8 mouse cellular contexts compared by ENCODE assay signal in the genomic region with DNA sequence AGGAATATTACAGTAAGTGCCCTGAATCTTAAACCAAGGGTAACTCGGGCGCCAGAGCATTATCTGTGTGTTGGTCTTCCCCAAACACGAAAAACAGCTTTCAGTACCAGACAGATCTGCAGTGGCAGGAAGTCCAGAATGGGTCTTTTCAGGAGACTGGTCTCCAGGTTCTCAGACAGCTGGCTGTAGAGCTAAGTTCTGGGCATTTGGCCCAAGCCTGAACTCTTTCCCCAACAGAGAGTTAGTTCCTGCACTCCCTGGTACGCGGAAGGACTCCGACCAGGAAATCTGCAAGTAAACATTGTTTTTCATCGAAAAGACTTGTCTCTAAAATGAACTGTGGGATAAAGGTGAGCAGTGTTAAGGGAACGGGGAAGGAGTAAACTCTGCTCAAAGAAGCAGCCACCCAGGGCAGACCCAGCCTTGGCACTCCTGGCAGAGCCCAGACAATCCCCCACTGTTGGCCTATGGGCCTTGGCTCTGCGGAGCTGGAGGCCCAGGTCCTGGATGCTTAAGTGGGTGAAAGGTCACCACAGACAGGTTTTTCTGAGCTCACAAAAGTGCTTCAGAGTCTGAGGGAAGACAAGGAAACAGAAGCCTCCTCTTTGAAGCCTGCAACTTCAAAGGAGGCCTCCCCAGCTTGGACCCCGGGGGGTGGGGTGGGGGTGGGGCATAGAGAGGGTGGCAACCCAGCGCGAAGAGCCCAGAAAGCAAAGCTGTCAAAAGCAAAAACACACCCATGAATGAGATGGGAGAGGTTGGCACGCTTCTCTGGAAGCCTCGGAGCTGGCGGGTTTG. TPM values are rescaled to one million over a fixed set of nuclear protein-coding genes. Genes with fewer than 3 reads are reported as not detected.
A peak's percentile ranks its signal among the peaks of the same experiment; 100 is the strongest.
DNase-seq lines count a peak whose midpoint lies in the region; ATAC-seq lines count a peak whose summit lies in the region.

No protein-coding gene starts in this region.

- WGBS in embryonic facial prominence, embryonic 11.5 days, result 29% methylated on average over 15 of the region's 15 CpGs
- 23% methylated on average over 15 of the region's 15 CpGs for WGBS in heart, embryonic 13.5 days
- 25% methylated on average over 15 of the region's 15 CpGs for WGBS in kidney, embryonic 15.5 days
- WGBS in liver, embryonic 12.5 days (ENCODE audit: insufficient replicate concordance), result 43% methylated on average over 15 of the region's 15 CpGs
- WGBS in neural tube, embryonic 13.5 days, result 24% methylated on average over 15 of the region's 15 CpGs

- H3K9me3 ChIP-seq in embryonic facial prominence, embryonic 11.5 days (replicated peaks; ENCODE audit: control insufficient read depth, low read length), result no peaks in the 10 kb centered on the region
- no peaks in the 10 kb centered on the region for H3K9me3 ChIP-seq in heart, embryonic 13.5 days
- H3K9me3 ChIP-seq in kidney, embryonic 15.5 days (replicated peaks), result no peaks in the 10 kb centered on the region
- H3K9me3 ChIP-seq in liver, embryonic 12.5 days (replicated peaks), result no peaks in the 10 kb centered on the region
- no peaks in the 10 kb centered on the region for H3K9me3 ChIP-seq in neural tube, embryonic 13.5 days

- peak overlapping the region; percentile 19; the same call in 1 of the 2 replicates for H3K4me2 ChIP-seq in embryonic facial prominence, embryonic 11.5 days (ENCODE audit: low read depth, low read length)
- H3K4me2 ChIP-seq in heart, embryonic 13.5 days, result peak overlapping the region; percentile 92
- H3K4me2 ChIP-seq in kidney, embryonic 15.5 days, result peak overlapping the region; percentile 92
- 0 out of 2 replicates have a peak overlapping the region, but pooled peaks have one; percentile 10 for H3K4me2 ChIP-seq in liver, embryonic 12.5 days
- H3K4me2 ChIP-seq in neural tube, embryonic 13.5 days, result peak overlapping the region; percentile 83

- no peak for ATAC-seq in embryonic facial prominence, embryonic 11.5 days (replicated peaks; ENCODE audit: insufficient number of reproducible peaks, low FRiP score, low TSS enrichment, low read depth)
- ATAC-seq in heart, embryonic 13.5 days (ENCODE audit: extremely low read depth, insufficient number of reproducible peaks, low FRiP score, low TSS enrichment), result no peak
- ATAC-seq in kidney, embryonic 15.5 days (replicated peaks; ENCODE audit: low FRiP score), result no peak
- ATAC-seq in liver, embryonic 12.5 days, result no peak
- no peak for ATAC-seq in neural tube, embryonic 13.5 days (ENCODE audit: low read depth)
- no peak for ATAC-seq in megakaryocyte-erythroid progenitor cell, adult 5-6 weeks (replicated peaks; ENCODE audit: low FRiP score, low TSS enrichment, poor library complexity, severe bottlenecking)

- no peak overlapping the region for H3K4me3 ChIP-seq in embryonic facial prominence, embryonic 11.5 days (ENCODE audit: low read depth, low read length)
- H3K4me3 ChIP-seq in heart, embryonic 13.5 days, result peak overlapping the region; percentile 83
- peak overlapping the region; percentile 89; the same call in 1 of the 2 replicates for H3K4me3 ChIP-seq in kidney, embryonic 15.5 days (replicated peaks)
- H3K4me3 ChIP-seq in liver, embryonic 12.5 days, result no peak overlapping the region
- H3K4me3 ChIP-seq in neural tube, embryonic 13.5 days, result peak overlapping the region; percentile 58

- H3K27me3 ChIP-seq in embryonic facial prominence, embryonic 11.5 days (ENCODE audit: control insufficient read depth, insufficient read depth, low read length), result no peaks in the 10 kb centered on the region
- H3K27me3 ChIP-seq in heart, embryonic 13.5 days (replicated peaks), result no peaks in the 10 kb centered on the region
- no peaks in the 10 kb centered on the region for H3K27me3 ChIP-seq in kidney, embryonic 15.5 days
- H3K27me3 ChIP-seq in liver, embryonic 12.5 days (replicated peaks), result peaks cover 18% of the 10 kb centered on the region
- no peaks in the 10 kb centered on the region for H3K27me3 ChIP-seq in neural tube, embryonic 13.5 days

- no peak overlapping the region for H3K27ac ChIP-seq in embryonic facial prominence, embryonic 11.5 days (replicated peaks; ENCODE audit: low read depth, low read length)
- peak overlapping the region; percentile 84 for H3K27ac ChIP-seq in heart, embryonic 13.5 days (replicated peaks)
- H3K27ac ChIP-seq in kidney, embryonic 15.5 days, result peak overlapping the region; percentile 74
- peak overlapping the region; percentile 50; the same call in 1 of the 2 replicates for H3K27ac ChIP-seq in liver, embryonic 12.5 days
- peak overlapping the region; percentile 65 for H3K27ac ChIP-seq in neural tube, embryonic 13.5 days (replicated peaks)

- no peaks in the 10 kb centered on the region for H3K36me3 ChIP-seq in embryonic facial prominence, embryonic 11.5 days (replicated peaks; ENCODE audit: control insufficient read depth, insufficient read depth, low read depth, low read length)
- H3K36me3 ChIP-seq in heart, embryonic 13.5 days, result no peaks in the 10 kb centered on the region
- no peaks in the 10 kb centered on the region for H3K36me3 ChIP-seq in kidney, embryonic 15.5 days
- H3K36me3 ChIP-seq in liver, embryonic 12.5 days, result no peaks in the 10 kb centered on the region
- H3K36me3 ChIP-seq in neural tube, embryonic 13.5 days, result no peaks in the 10 kb centered on the region

- no peak overlapping the region for H3K9ac ChIP-seq in embryonic facial prominence, embryonic 11.5 days (replicated peaks; ENCODE audit: low read length)
- H3K9ac ChIP-seq in heart, embryonic 13.5 days, result peak overlapping the region; percentile 95
- H3K9ac ChIP-seq in kidney, embryonic 15.5 days, result no peak overlapping the region
- H3K9ac ChIP-seq in liver, embryonic 12.5 days, result no peak overlapping the region
- H3K9ac ChIP-seq in neural tube, embryonic 13.5 days, result peak overlapping the region; percentile 52; the same call in 1 of the 2 replicates

- no peaks in the 10 kb centered on the region for H3K4me1 ChIP-seq in embryonic facial prominence, embryonic 11.5 days (ENCODE audit: control insufficient read depth, insufficient read depth, low read length)
- peaks cover 38% of the 10 kb centered on the region for H3K4me1 ChIP-seq in heart, embryonic 13.5 days
- H3K4me1 ChIP-seq in kidney, embryonic 15.5 days, result peaks cover 44% of the 10 kb centered on the region
- peaks cover 38% of the 10 kb centered on the region for H3K4me1 ChIP-seq in liver, embryonic 12.5 days
- H3K4me1 ChIP-seq in neural tube, embryonic 13.5 days (replicated peaks), result peaks cover 37% of the 10 kb centered on the region

- DNase-seq in urinary bladder, adult 18-20 months (ENCODE audit: low spot score in 2 of 2), result peak; percentile 50 to 65
- no peak for DNase-seq in urinary bladder, postnatal 10 days (ENCODE audit: low spot score)
- peak; percentile 46 for DNase-seq in embryonic facial prominence, embryonic 11.5 days (ENCODE audit: low spot score)

RNA-seq across cellular contexts. Expression of a gene that starts 3.7 kb away (rescaled TPM):
- polyA plus RNA-seq in embryonic facial prominence, embryonic 11.5 days (2014; fragmentation: Nextera tagmentation; extraction: Ambion mirVana), result 45.3 and 51.3 TPM in 2 replicates
- 31.4 and 33.0 TPM in 2 replicates for polyA plus RNA-seq in heart, embryonic 13.5 days (2015; fragmentation: Nextera tagmentation; extraction: Ambion mirVana)
- 35.4 and 38.7 TPM in 2 replicates for polyA plus RNA-seq in kidney, embryonic 15.5 days (2015; fragmentation: Nextera tagmentation; extraction: Ambion mirVana)
- 12.3 and 12.4 TPM in 2 replicates for polyA plus RNA-seq in liver, embryonic 12.5 days (2016; fragmentation: Nextera tagmentation; extraction: Ambion mirVana)
- 80.6 and 81.1 TPM in 2 replicates for polyA plus RNA-seq in neural tube, embryonic 13.5 days (2015; fragmentation: Nextera tagmentation; extraction: Ambion mirVana)
- 4.2 and 5.1 TPM in 2 replicates for total RNA-seq in megakaryocyte-erythroid progenitor cell, adult 5-6 weeks (2014; fragmentation: Nextera tagmentation)
- total RNA-seq in megakaryocyte-erythroid progenitor cell, adult 5-6 weeks (2017), result 23.1 TPM in 2 replicates

Comparison
In these comparisons a context has a peak if more than half of its experiments do, and no peak if none do; other contexts are left out.
1. H3K4me2 ChIP-seq: peak in every context shown above with its lines; median percentile 92 in heart, embryonic 13.5 days; 92 in kidney, embryonic 15.5 days; 83 in neural tube, embryonic 13.5 days; 19 in embryonic facial prominence, embryonic 11.5 days; 10 in liver, embryonic 12.5 days.
2. H3K4me3 ChIP-seq: peak in heart, embryonic 13.5 days (single experiment), kidney, embryonic 15.5 days (single experiment) and neural tube, embryonic 13.5 days (single experiment); none in embryonic facial prominence, embryonic 11.5 days (single experiment) and liver, embryonic 12.5 days (single experiment).
3. H3K9ac ChIP-seq: peak in heart, embryonic 13.5 days (single experiment) and neural tube, embryonic 13.5 days (single experiment); none in embryonic facial prominence, embryonic 11.5 days (single experiment), kidney, embryonic 15.5 days (single experiment) and liver, embryonic 12.5 days (single experiment).